Mouse (Mus musculus) forebrain, embryonic 10.5 days (tissue): ENCODE results near the gene Slc38a6. TPM values are rescaled to one million over a fixed set of nuclear protein-coding genes. Genes with fewer than 3 reads are reported as not detected.

Experiments
- DNase-seq: peaks from one replicate; pipeline ENCODE4 v3.0.0-alpha.2; 2017; ENCODE audit warnings: low spot score; ENCODE audit errors: extremely low spot score
- H3K27ac ChIP-seq: fragments of 300-500 bp; sonication (generic); 2 replicates; pipeline ENCODE4 v1.5.1; 2016; ENCODE audit warnings: mild to moderate bottlenecking
- H3K27me3 ChIP-seq: fragments of 300-500 bp; sonication (generic); 2 replicates; pipeline ENCODE4 v1.6.1; 2016; ENCODE audit warnings: mild to moderate bottlenecking; ENCODE audit not compliant: poor library complexity, severe bottlenecking
- H3K36me3 ChIP-seq: fragments of 300-500 bp; sonication (generic); replicated peaks from 2 replicates; pipeline ENCODE4 v1.6.1; 2016; ENCODE audit warnings: mild to moderate bottlenecking, moderate library complexity
- H3K4me1 ChIP-seq: fragments of 300-500 bp; sonication (generic); 2 replicates; pipeline ENCODE4 v1.6.1; 2016
- H3K4me3 ChIP-seq: fragments of 300-500 bp; sonication (generic); 2 replicates; pipeline ENCODE4 v1.5.1; 2016; ENCODE audit warnings: mild to moderate bottlenecking, moderate library complexity
- H3K9me3 ChIP-seq: fragments of 300-500 bp; sonication (generic); 2 replicates; pipeline ENCODE4 v1.6.1; 2016; ENCODE audit warnings: mild to moderate bottlenecking, moderate library complexity
- WGBS: fragments of 180-500 bp; shearing (Covaris S2); methylation state at CpG from one replicate; pipeline ENCODE4 v1.1.7; 2016; 5-methylcytosine and 5-hydroxymethylcytosine counted together
- polyA plus RNA-seq: library from polyadenylated mRNA; unstranded; fragments of >200 nt; fragmentation: Nextera tagmentation; extraction: Ambion mirVana; gene quantifications from 2 replicates; pipeline ENCODE4 v1.2.1, GENCODE M21; 2016

Slc38a6 gene
- polyA plus RNA-seq, 1 experiment from 2014 or later: 8.9 TPM

DNA sequence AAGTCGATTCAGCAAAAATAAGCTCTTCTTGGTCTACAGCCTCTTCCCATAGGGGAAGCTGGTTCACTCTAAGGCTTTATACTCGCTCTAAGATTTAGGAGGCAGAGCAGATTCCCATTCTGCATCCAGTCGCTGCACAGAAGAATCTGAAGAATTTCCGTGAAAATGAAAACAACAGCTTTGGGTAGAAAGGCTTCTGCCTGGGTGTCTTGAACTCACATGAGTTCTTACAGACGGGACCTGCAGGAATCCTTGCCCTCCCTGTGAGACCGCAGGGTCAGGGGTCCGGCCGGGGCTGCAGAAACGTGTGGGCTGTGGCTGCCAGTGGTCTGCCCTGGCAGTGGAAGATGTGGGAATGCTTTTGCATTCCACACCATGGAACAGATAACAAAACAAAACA is 64.4 kb downstream of the Slc38a6 start:
- 31% methylated on average over 9 of the region's 9 CpGs for WGBS
- H3K36me3 ChIP-seq: no peaks in the 10 kb centered on the region
- peaks cover 42% of the 10 kb centered on the region for H3K4me1 ChIP-seq
- DNase-seq: no peak
- H3K27me3 ChIP-seq: no peaks in the 10 kb centered on the region
- no peak overlapping the region for H3K4me3 ChIP-seq
- no peaks in the 10 kb centered on the region for H3K9me3 ChIP-seq
- peak overlapping the region; percentile 65; the same call in 1 of the 2 replicates for H3K27ac ChIP-seq

DNA sequence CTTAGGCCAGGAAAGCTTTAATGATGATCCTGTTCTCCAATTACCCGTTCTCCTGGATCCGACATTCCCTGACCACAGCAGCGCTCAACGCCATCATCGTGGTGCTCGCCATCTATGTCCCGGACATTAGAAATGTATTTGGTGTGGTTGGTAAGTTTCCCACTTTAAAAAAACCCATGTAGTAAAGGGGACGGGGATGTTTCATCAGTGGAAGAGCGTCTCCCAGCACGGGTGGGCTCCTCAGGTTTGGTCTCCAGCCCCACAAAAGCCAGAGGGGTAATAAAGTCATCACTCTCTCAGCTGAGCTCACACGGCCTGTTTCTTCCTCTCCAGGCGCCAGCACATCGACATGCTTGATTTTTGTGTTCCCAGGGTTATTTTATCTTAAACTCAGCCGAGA is 65.2 kb downstream of the Slc38a6 start:
- Histone ChIP-seq H3K4me1 (peaks cover 45% of the 10 kb centered on the region), H3K27ac (0 out of 2 replicates have a peak overlapping the region, but pooled peaks have one; percentile 4), H3K36me3 (no peaks in the 10 kb centered on the region), H3K27me3 (no peaks in the 10 kb centered on the region), H3K9me3 (no peaks in the 10 kb centered on the region), H3K4me3 (no peak overlapping the region)
- DNase-seq: no peak
- 84% methylated on average over 14 of the region's 14 CpGs for WGBS

DNA sequence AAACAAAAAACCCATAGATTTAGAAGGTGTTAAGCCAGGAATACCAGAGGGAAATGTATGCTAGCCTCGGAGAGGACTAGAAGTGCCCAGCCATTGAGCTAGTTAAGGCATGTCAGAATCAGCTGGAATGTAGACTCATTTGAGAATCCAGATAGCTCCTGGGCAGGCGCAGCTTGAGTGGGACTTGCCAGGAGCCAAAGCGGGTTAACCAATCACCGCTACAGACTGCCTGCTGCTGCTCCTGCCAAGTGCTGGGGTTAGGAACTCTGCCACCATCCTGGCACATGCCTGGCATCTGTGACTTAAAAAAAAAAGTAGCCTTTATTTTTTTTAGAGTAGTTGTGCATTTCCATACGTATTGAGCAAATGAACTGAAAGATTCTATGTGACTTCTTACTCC is 66.8 kb downstream of the Slc38a6 start:
- H3K36me3 ChIP-seq: peaks cover 3% of the 10 kb centered on the region; the same call in 1 of the 2 replicates
- H3K27ac ChIP-seq: no peak overlapping the region
- DNase-seq: no peak
- peaks cover 50% of the 10 kb centered on the region for H3K4me1 ChIP-seq
- 90% methylated on average over 5 of the region's 5 CpGs for WGBS
- H3K9me3 ChIP-seq: no peaks in the 10 kb centered on the region
- H3K27me3 ChIP-seq: no peaks in the 10 kb centered on the region
- H3K4me3 ChIP-seq: no peak overlapping the region

DNA sequence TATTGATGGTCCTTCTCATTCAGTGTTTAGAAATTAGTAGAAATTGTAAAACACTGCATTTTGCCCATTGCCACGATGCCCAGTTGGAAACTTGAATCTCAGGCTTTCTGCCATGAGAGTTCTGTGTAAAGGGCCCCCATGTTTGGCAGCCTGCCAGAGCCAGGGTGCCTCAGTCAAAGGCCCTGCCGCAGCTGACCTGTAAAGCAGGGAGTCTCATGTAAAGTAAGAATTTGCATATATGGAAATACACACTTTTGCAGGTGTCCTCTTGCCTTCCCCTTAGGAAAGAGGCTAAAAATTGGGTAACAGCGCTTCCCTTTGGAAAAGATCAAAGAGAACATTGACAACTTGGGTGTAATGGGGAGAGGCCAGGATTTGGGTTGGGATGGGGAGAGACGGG is 67.9 kb downstream of the Slc38a6 start:
- no peak for DNase-seq
- 84% methylated on average over 4 of the region's 4 CpGs for WGBS
- Histone ChIP-seq H3K27me3 (no peaks in the 10 kb centered on the region), H3K36me3 (peaks cover 3% of the 10 kb centered on the region; the same call in 1 of the 2 replicates), H3K27ac (no peak overlapping the region), H3K4me3 (no peak overlapping the region), H3K9me3 (no peaks in the 10 kb centered on the region), H3K4me1 (peaks cover 49% of the 10 kb centered on the region)

DNA sequence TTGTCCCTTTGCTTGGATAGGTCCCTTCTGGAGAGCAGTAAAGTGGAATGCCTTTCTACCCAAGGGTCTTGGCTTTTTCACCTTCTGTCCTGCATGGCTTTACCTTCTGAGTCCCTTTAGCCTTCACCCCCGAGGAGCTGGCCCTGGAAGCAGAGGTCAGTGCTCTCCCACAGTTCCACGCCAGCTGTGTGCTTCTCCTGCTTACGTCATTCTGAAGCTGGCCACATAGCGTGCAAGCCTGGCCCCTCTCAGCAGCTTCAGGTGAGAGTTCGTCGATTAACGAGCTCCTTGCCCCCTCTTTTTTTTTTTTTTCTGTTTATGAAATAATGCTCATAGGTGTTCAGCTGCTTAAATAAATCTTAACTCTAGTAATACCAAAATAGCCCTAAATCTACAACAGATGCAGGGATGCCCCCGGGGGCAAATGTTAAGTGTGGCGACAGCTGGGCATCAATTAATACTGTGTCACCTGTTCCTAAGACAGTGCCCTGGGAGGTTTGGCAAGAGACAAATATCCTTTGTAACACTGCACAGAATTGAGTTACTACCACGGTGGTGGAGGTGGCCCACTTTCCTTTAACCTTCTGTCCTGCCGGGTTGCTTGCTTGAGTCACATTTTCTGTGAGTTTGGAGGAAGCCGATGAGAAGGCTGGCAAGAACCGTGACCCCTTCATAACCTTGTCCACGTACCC is 68.7 kb downstream of the Slc38a6 start:
- no peak for DNase-seq
- Histone ChIP-seq H3K4me1 (peaks cover 41% of the 10 kb centered on the region), H3K27me3 (no peaks in the 10 kb centered on the region), H3K4me3 (no peak overlapping the region), H3K36me3 (peaks cover 3% of the 10 kb centered on the region; the same call in 1 of the 2 replicates), H3K27ac (no peak overlapping the region), H3K9me3 (no peaks in the 10 kb centered on the region)
- WGBS: 61% methylated on average over 14 of the region's 14 CpGs

DNA sequence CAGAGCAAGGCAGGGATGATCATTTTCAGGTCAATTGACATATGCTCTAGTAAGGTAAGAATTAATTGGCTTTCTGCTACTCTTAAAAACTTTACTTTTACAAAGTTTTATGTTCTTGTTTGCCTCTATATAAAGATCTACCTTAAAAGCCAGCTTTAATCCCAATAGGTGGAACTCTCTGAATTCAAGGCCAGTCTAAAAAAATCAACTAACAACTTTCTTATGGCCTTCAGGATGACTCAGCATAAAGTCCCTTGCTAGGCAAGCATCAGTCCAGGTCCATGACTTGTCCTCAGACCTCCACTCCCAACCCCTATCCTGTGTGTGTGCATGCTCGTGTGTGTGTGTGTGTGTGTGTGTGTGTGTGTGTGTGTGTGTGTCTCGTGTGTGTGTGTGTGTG is 70.1 kb downstream of the Slc38a6 start:
- Histone ChIP-seq H3K27me3 (no peaks in the 10 kb centered on the region), H3K4me1 (peaks cover 27% of the 10 kb centered on the region), H3K4me3 (no peak overlapping the region), H3K36me3 (peaks cover 3% of the 10 kb centered on the region; the same call in 1 of the 2 replicates), H3K27ac (no peak overlapping the region), H3K9me3 (no peaks in the 10 kb centered on the region)
- no peak for DNase-seq
- 79% methylated on average over 1 of the region's 2 CpGs for WGBS

DNA sequence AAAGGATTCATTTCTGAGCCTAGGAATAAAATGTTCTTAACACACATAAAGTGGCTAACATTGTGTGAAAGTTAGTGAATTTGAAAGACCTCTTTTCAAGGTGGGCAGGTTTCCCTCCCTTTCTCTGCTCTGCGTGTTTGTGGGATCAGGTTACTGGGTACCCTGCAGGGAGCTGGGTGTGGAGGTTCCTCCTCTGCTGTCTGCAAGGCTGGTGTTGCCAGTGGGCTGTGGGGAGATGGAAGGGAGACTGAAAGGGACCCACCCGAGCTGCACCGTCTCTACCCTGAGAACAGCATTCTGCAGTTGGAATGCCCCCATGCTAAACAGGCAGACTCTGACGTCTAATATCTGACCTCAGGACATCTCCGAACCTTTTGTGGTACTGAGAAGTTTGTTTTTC is 70.7 kb downstream of the Slc38a6 start:
- Histone ChIP-seq H3K4me3 (no peak overlapping the region), H3K36me3 (peaks cover 3% of the 10 kb centered on the region; the same call in 1 of the 2 replicates), H3K9me3 (no peaks in the 10 kb centered on the region), H3K27ac (no peak overlapping the region), H3K27me3 (no peaks in the 10 kb centered on the region), H3K4me1 (peaks cover 24% of the 10 kb centered on the region)
- WGBS: 63% methylated on average over 5 of the region's 5 CpGs
- DNase-seq: no peak

DNA sequence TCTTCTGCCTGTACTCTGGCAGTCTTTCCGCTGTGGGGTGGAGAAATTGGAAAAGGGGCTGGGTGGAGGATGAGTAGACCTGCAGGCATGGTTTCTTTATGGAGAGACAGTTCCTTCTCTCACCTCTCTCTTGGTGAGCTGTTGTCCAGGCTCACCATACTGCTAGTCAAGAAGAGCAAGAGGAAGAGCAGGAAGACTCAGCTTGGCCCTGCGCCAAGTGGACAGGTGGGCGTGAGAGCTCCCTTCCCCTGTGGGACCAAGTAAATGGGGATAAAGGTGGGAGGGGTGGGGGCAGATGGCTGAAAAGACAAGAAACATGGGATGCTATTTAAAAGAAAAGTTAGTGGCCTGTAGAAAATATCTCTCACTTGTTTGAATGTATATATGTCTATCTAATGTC is 71.2 kb downstream of the Slc38a6 start:
- Histone ChIP-seq H3K9me3 (no peaks in the 10 kb centered on the region), H3K4me3 (no peak overlapping the region), H3K27me3 (no peaks in the 10 kb centered on the region), H3K4me1 (peaks cover 24% of the 10 kb centered on the region), H3K27ac (no peak overlapping the region), H3K36me3 (peaks cover 3% of the 10 kb centered on the region; the same call in 1 of the 2 replicates)
- WGBS: 93% methylated on average over 3 of the region's 3 CpGs
- DNase-seq: no peak

DNA sequence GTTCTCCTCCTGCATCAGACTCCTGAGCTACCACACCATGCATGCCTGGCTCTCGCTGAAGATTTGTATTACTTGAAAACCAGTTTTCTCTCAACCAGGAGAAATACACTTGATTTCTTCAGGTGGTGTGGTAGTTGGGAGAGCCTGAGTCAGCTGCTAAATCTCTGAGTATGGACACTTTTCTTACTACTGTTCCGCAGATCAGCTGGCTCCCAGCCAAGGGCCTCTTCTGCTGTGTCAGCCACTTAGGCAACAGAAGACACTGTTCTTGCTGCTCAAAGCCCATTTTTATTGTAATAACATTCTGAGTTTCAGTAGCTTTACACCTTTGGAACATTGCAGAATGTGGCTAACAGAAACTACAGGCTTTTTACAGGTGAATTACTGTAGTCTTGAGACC is 72.1 kb downstream of the Slc38a6 start:
- Histone ChIP-seq H3K4me3 (no peak overlapping the region), H3K27ac (no peak overlapping the region), H3K36me3 (peaks cover 3% of the 10 kb centered on the region; the same call in 1 of the 2 replicates), H3K27me3 (no peaks in the 10 kb centered on the region), H3K9me3 (no peaks in the 10 kb centered on the region), H3K4me1 (peaks cover 24% of the 10 kb centered on the region)
- no peak for DNase-seq
- 95% methylated on average over 2 of the region's 2 CpGs for WGBS

DNA sequence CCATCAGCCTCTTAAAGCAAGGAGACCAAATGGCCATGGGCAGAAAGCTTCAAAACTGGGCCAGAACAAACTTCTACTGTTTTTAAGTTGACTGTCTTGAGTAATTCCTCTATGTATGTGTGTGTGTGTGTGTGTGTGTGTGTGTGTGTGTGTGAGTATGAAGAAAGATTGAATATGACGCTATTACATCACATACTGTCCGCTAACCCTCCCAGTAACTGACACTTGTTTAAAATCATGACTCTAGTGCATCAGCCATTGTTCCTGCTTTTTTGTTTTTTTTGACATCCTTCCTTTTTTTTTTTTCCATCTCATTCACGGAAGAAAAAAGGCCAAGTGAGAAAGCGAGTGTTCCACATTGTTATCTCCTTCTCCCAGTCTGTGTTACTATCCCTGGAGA is 72.9 kb downstream of the Slc38a6 start:
- no peak overlapping the region for H3K27ac ChIP-seq
- no peaks in the 10 kb centered on the region for H3K9me3 ChIP-seq
- H3K27me3 ChIP-seq: no peaks in the 10 kb centered on the region
- 93% methylated on average over 4 of the region's 4 CpGs for WGBS
- peaks cover 3% of the 10 kb centered on the region; the same call in 1 of the 2 replicates for H3K36me3 ChIP-seq
- H3K4me3 ChIP-seq: no peak overlapping the region
- DNase-seq: no peak
- H3K4me1 ChIP-seq: peaks cover 22% of the 10 kb centered on the region

DNA sequence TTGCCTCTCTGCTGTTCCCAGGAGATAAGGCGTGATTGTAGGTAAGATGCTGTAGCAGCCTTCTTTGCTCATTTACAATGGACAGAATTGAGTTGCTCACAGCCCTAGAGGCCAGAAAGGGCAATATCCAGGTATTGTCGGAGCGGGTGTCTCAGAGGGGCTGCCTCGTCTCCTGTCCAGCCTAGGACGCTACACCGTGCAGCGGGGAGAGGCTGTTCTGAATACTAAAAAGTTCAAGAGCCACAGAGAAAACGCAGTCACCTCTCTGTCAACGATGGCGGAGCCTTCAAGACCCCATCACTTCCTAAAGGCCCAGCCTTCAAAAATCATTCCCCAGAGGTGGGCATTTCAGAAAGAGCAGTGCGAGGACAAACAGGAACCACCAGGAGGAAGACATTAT is 74.6 kb downstream of the Slc38a6 start:
- DNase-seq: no peak
- H3K36me3 ChIP-seq: peaks cover 3% of the 10 kb centered on the region; the same call in 1 of the 2 replicates
- WGBS: 88% methylated on average over 11 of the region's 11 CpGs
- no peak overlapping the region for H3K4me3 ChIP-seq
- H3K27ac ChIP-seq: no peak overlapping the region
- peaks cover 5% of the 10 kb centered on the region for H3K4me1 ChIP-seq
- no peaks in the 10 kb centered on the region for H3K27me3 ChIP-seq
- no peaks in the 10 kb centered on the region for H3K9me3 ChIP-seq

DNA sequence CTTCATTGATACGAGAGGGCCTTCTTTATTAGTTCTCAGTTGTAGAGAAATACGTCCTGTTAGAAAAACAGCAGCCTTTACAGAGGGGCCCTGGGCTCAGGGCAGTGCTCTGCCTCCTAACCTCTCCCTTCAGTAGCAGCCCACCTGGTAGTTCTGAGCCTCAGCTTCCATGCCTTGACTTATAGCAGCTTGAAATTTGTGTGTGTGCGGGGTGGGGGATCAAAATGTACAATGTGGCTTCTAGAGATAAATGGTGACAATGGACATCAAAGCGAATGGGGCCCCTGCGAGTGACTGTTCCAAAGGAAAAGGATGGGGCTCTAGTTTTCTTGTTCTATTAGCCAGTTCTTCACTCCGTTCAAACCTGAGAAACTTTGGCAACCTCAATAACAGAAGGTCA is 76.8 kb downstream of the Slc38a6 start:
- 89% methylated on average over 6 of the region's 6 CpGs for WGBS
- DNase-seq: no peak
- H3K36me3 ChIP-seq: no peaks in the 10 kb centered on the region
- H3K9me3 ChIP-seq: no peaks in the 10 kb centered on the region
- H3K4me1 ChIP-seq: peaks cover 14% of the 10 kb centered on the region
- no peaks in the 10 kb centered on the region for H3K27me3 ChIP-seq
- no peak overlapping the region for H3K4me3 ChIP-seq
- no peak overlapping the region for H3K27ac ChIP-seq

DNA sequence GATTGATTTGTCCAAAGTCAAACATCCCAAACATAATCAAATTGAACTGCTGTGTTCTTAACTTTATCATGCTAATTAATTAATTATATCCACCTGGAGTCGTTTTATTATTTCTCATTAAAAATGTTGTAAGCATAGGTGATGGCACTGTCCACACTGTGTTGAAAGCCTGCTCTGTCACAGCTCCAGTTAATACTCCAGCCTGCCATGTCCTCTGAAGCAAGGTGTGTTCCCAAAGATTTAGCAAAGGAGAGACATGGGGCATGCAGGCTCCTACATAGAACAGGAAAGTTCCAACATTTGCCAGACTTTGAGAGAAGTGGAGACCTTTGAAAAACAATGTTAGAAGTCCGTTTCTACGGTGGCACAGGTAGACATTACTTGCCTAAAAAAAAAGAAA is 77.4 kb downstream of the Slc38a6 start:
- no peaks in the 10 kb centered on the region for H3K9me3 ChIP-seq
- WGBS: 90% methylated on average over 3 of the region's 3 CpGs
- no peaks in the 10 kb centered on the region for H3K36me3 ChIP-seq
- H3K27ac ChIP-seq: no peak overlapping the region
- peaks cover 15% of the 10 kb centered on the region for H3K4me1 ChIP-seq
- no peak overlapping the region for H3K4me3 ChIP-seq
- no peak for DNase-seq
- no peaks in the 10 kb centered on the region for H3K27me3 ChIP-seq
